Mouse (Mus musculus): ENCODE data around the gene Zbtb16.

- no peak for TF ChIP-seq CTCF (IDR thresholded peaks at IDR 0.05; ENCODE audit: low read depth, low read length)
- no peak for TF ChIP-seq GATA1 (IDR thresholded peaks at IDR 0.05; ENCODE audit: borderline replicate concordance, low read length)
- TF ChIP-seq TAL1 (conservative IDR thresholded peaks at IDR 0.05; ENCODE audit: low read depth, low read length): no peak
- TF ChIP-seq POLR2AphosphoS5 (IDR thresholded peaks at IDR 0.05; ENCODE audit: insufficient replicate concordance, low read depth, low read length): no peak
Observed at GRCm38 (mm10) chr9:48638176-48638803, 197.7 kb downstream of the Zbtb16 start.
